Mouse (Mus musculus) liver, postnatal 0 days (tissue): ENCODE data around the gene Palld. TPM values are rescaled to one million over a fixed set of nuclear protein-coding genes. Genes with fewer than 3 reads are reported as not detected.

ENCODE experiments used
- ATAC-seq: fragments of 200-750 bp; cut with Nextera tagmentation; 2 replicates; pipeline ENCODE4 v1.8.0; 2017; ENCODE audit warnings: mild to moderate bottlenecking, moderate library complexity
- DNase-seq: peaks from one replicate; pipeline ENCODE4 v3.0.0-alpha.2; 2016
- H3K27ac ChIP-seq: fragments of 300-500 bp; sonication (generic); 2 replicates; pipeline ENCODE4 v1.5.1; 2014; ENCODE audit warnings: antibody characterized with exemption, moderate library complexity, mild to moderate bottlenecking, low read depth
- H3K27me3 ChIP-seq: fragments of 300-500 bp; sonication (generic); 2 replicates; pipeline ENCODE4 v1.6.1; 2014; ENCODE audit warnings: low read length, control low read depth, mixed read lengths; ENCODE audit not compliant: insufficient read depth
- H3K36me3 ChIP-seq: fragments of 300-500 bp; sonication (generic); replicated peaks from 2 replicates; pipeline ENCODE4 v1.6.1; 2014; ENCODE audit warnings: mild to moderate bottlenecking, control low read depth, low read length, moderate library complexity, mixed read lengths; ENCODE audit not compliant: insufficient read depth
- H3K4me1 ChIP-seq: fragments of 300-500 bp; sonication (generic); 2 replicates; pipeline ENCODE4 v1.6.1; 2014; ENCODE audit warnings: antibody characterized with exemption, mild to moderate bottlenecking, control low read depth; ENCODE audit not compliant: insufficient read depth
- H3K4me2 ChIP-seq: fragments of 300-500 bp; sonication (generic); 2 replicates; pipeline ENCODE4 v1.6.1; 2014; ENCODE audit warnings: low read depth, mild to moderate bottlenecking, low read length, moderate library complexity, mixed read lengths
- H3K4me3 ChIP-seq: fragments of 300-500 bp; sonication (generic); 2 replicates; pipeline ENCODE4 v1.5.1; 2014; ENCODE audit warnings: low read depth, low read length
- H3K9ac ChIP-seq: fragments of 300-500 bp; sonication (generic); replicated peaks from 2 replicates; pipeline ENCODE4 v1.6.1; 2014; ENCODE audit warnings: mild to moderate bottlenecking, moderate library complexity
- H3K9me3 ChIP-seq: fragments of 300-500 bp; sonication (generic); 2 replicates; pipeline ENCODE4 v1.6.1; 2016; ENCODE audit warnings: mild to moderate bottlenecking, control low read depth, low read length, mixed read lengths
- CTCF ChIP-seq: sonication (generic); IDR thresholded peaks from 2 replicates; pipeline ENCODE4 v1.5.1; 2016; ENCODE audit warnings: antibody characterized with exemption, low read depth
- EP300 ChIP-seq: IDR thresholded peaks from 2 replicates; pipeline ENCODE4 v1.6.1; 2016; ENCODE audit warnings: antibody characterized with exemption, low read depth, mild to moderate bottlenecking
- WGBS: fragments of 180-500 bp; shearing (Covaris S2); extraction: QIAGEN DNeasy Blood & Tissue Kit; methylation state at CpG from one replicate; pipeline ENCODE4 v1.1.7; 2014; ENCODE audit not compliant: insufficient replicate concordance; 5-methylcytosine and 5-hydroxymethylcytosine counted together
- polyA plus RNA-seq: library from polyadenylated mRNA; unstranded; fragments of >200 nt; fragmentation: Nextera tagmentation; extraction: Ambion mirVana; gene quantifications from 2 replicates; pipeline ENCODE4 v1.2.1, GENCODE M21; 2015

The Palld gene
- polyA plus RNA-seq, 1 experiment from 2014 or later: 11.7 TPM

GRCm38 (mm10) chr8:61759327-61760189 lies 142.9 kb downstream of the Palld start:
- Histone ChIP-seq H3K4me1 (0 out of 2 replicates have a peak, but pooled peaks cover 6% of the 10 kb centered on the region), H3K36me3 (no peaks in the 10 kb centered on the region), H3K27me3 (peaks cover 12% of the 10 kb centered on the region; the same call in 1 of the 2 replicates), H3K9me3 (no peaks in the 10 kb centered on the region), H3K9ac (no peak overlapping the region), H3K4me2 (peak overlapping the region; percentile 65), H3K4me3 (peak overlapping the region; percentile 38), H3K27ac (no peak overlapping the region)
- DNase-seq (peak; percentile 29), ATAC-seq (no peak)
- 4% methylated on average over 44 of the region's 44 CpGs for WGBS
- TF ChIP-seq CTCF (no peak), EP300 (no peak)

GRCm38 (mm10) chr8:61758686-61759326 lies 143.7 kb downstream of the Palld start:
- Histone ChIP-seq H3K4me1 (0 out of 2 replicates have a peak, but pooled peaks cover 6% of the 10 kb centered on the region), H3K36me3 (no peaks in the 10 kb centered on the region), H3K9me3 (no peaks in the 10 kb centered on the region), H3K27me3 (peaks cover 12% of the 10 kb centered on the region; the same call in 1 of the 2 replicates), H3K27ac (no peak overlapping the region), H3K9ac (no peak overlapping the region), H3K4me2 (no peak overlapping the region; the same call in 1 of the 2 replicates), H3K4me3 (no peak overlapping the region)
- ATAC-seq (no peak), DNase-seq (no peak)
- WGBS: 39% methylated on average over 8 of the region's 8 CpGs
- TF ChIP-seq EP300 (no peak), CTCF (no peak)

- no peaks in the 10 kb centered on the region for H3K9me3 ChIP-seq
- H3K9ac ChIP-seq: no peak overlapping the region
- TF ChIP-seq EP300: no peak
- no peak overlapping the region for H3K4me3 ChIP-seq
- ATAC-seq (no peak), DNase-seq (no peak)
- H3K4me2 ChIP-seq: no peak overlapping the region
- WGBS: 54% methylated on average over 18 of the region's 18 CpGs
- peaks cover 12% of the 10 kb centered on the region; the same call in 1 of the 2 replicates for H3K27me3 ChIP-seq
- H3K27ac ChIP-seq: no peak overlapping the region
- H3K36me3 ChIP-seq: no peaks in the 10 kb centered on the region
- 0 out of 2 replicates have a peak, but pooled peaks cover 6% of the 10 kb centered on the region for H3K4me1 ChIP-seq
Observed at GRCm38 (mm10) chr8:61756971-61757965, 145.2 kb downstream of the Palld start.

- 57% methylated on average over 2 of the region's 2 CpGs for WGBS
- H3K27me3 ChIP-seq: peaks cover 8% of the 10 kb centered on the region; the same call in 1 of the 2 replicates
- H3K36me3 ChIP-seq: no peaks in the 10 kb centered on the region
- no peak overlapping the region for H3K4me2 ChIP-seq
- TF ChIP-seq EP300: no peak
- no peak for TF ChIP-seq CTCF
- H3K9me3 ChIP-seq: no peaks in the 10 kb centered on the region
- H3K4me1 ChIP-seq: 0 out of 2 replicates have a peak, but pooled peaks cover 6% of the 10 kb centered on the region
- H3K4me3 ChIP-seq: no peak overlapping the region
- no peak overlapping the region for H3K27ac ChIP-seq
- H3K9ac ChIP-seq: no peak overlapping the region
- DNase-seq: no peak
- no peak for ATAC-seq
Observed at GRCm38 (mm10) chr8:61755186-61755585, 147.3 kb downstream of the Palld start.

GRCm38 (mm10) chr8:61747070-61747469 lies 155.4 kb downstream of the Palld start:
- Histone ChIP-seq H3K27me3 (no peaks in the 10 kb centered on the region), H3K36me3 (no peaks in the 10 kb centered on the region), H3K4me1 (no peaks in the 10 kb centered on the region), H3K9me3 (no peaks in the 10 kb centered on the region), H3K27ac (no peak overlapping the region), H3K9ac (no peak overlapping the region), H3K4me2 (no peak overlapping the region), H3K4me3 (no peak overlapping the region)
- 74% methylated on average over 5 of the region's 5 CpGs for WGBS
- DNase-seq (no peak), ATAC-seq (no peak)
- TF ChIP-seq CTCF (no peak), EP300 (no peak)
